Comparison of ENCODE assay signal across 8 mouse cellular contexts in the genomic region with DNA sequence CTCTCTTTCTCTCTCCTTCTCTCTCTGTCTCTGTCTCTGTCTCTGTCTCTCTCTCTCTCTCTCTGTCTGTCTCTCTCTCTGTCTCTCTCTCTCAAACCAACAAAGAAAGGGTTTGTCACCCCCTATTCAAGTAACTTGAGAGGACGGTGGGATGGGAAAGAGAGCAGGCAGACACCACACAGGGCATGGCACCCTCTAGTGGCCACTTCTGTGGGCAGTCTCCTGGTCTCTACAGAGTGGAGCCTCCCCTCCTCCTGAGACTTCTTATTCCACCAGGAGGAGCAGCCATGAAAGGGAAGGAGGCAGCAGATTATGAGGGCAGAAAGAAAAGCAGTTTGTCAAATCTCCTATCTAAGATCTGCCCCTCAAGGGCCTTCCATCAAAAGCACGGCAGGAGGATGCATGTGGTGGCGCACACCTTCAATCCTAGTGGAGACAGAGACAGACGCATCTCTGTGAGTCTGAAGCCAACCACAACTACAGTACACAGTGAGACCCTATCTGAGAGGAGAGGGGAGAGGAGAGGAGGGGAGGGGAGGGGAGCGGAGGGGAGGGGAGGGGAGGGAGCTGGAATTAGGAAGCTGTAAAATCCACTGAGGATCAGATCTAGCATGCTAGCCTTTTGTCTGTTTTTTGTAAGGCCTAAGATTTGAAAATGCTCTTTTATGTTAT.
DNase-seq lines count a peak whose midpoint lies in the region; ATAC-seq and TF ChIP-seq lines count a peak whose summit lies in the region.

No protein-coding gene starts in this region.

- no peaks in the 10 kb centered on the region for H3K36me3 ChIP-seq in ES-Bruce4 (ENCODE audit: control insufficient read depth, insufficient read depth, low read length, poor library complexity, severe bottlenecking)
- H3K36me3 ChIP-seq in heart, postnatal 0 days (replicated peaks; ENCODE audit: control insufficient read depth, insufficient read depth, low read length) = peaks cover 6% of the 10 kb centered on the region; the same call in 1 of the 2 replicates

- H3K27ac ChIP-seq in ES-Bruce4 (ENCODE audit: insufficient read depth, low read length) = no peak overlapping the region
- no peak overlapping the region for H3K27ac ChIP-seq in embryonic fibroblast, embryonic 13.5 days (ENCODE audit: insufficient read depth, low read length)
- H3K27ac ChIP-seq in heart, postnatal 0 days (ENCODE audit: low read depth) = no peak overlapping the region

- H3K4me2 ChIP-seq in heart, postnatal 0 days (ENCODE audit: low read depth, low read length) = no peak overlapping the region

- DNase-seq in adrenal gland, postnatal 25 days = peak; percentile 71
- DNase-seq in heart, postnatal 0 days (ENCODE audit: low spot score) = peak; percentile 64
- peak; percentile 72 to 86 for DNase-seq in kidney, postnatal 25 days
- peak; percentile 57 for DNase-seq in lung, adult 2 months
- DNase-seq in ovary, adult 18-20 months (ENCODE audit: low spot score) = peak; percentile 48
- DNase-seq in urinary bladder, postnatal 25 days (ENCODE audit: low spot score) = peak; percentile 56

- TF ChIP-seq POLR2A in ES-Bruce4 (IDR thresholded peaks at IDR 0.05; ENCODE audit: insufficient read depth, low read length) = no peak
- TF ChIP-seq POLR2A in embryonic fibroblast, embryonic 13.5 days (IDR thresholded peaks at IDR 0.05; ENCODE audit: low read depth, low read length) = no peak
- TF ChIP-seq POLR2A in lung, adult 2 months (IDR thresholded peaks at IDR 0.05; ENCODE audit: borderline replicate concordance, extremely low read depth, low read depth, low read length) = no peak

- H3K9ac ChIP-seq in ES-Bruce4 (ENCODE audit: low read depth, poor library complexity, severe bottlenecking) = no peak overlapping the region
- no peak overlapping the region for H3K9ac ChIP-seq in heart, postnatal 0 days (replicated peaks; ENCODE audit: low read depth, low read length)

- H3K27me3 ChIP-seq in ES-Bruce4 (ENCODE audit: control insufficient read depth, insufficient read depth, low read length, poor library complexity, severe bottlenecking) = no peaks in the 10 kb centered on the region
- no peaks in the 10 kb centered on the region for H3K27me3 ChIP-seq in heart, postnatal 0 days (ENCODE audit: control insufficient read depth, insufficient read depth, low read length)

- TF ChIP-seq EP300 in ES-Bruce4 (IDR thresholded peaks at IDR 0.05; ENCODE audit: insufficient read depth, low read depth, low read length) = no peak
- TF ChIP-seq EP300 in heart, postnatal 0 days (IDR thresholded peaks at IDR 0.05; ENCODE audit: low read depth) = no peak

- peak; percentile 89 for TF ChIP-seq CTCF in ES-Bruce4 (IDR thresholded peaks at IDR 0.05; ENCODE audit: low read depth, low read length)
- TF ChIP-seq CTCF in embryonic fibroblast, embryonic 13.5 days (IDR thresholded peaks at IDR 0.05; ENCODE audit: borderline replicate concordance, insufficient read depth, low read length) = peak; percentile 86
- peak; percentile 90 for TF ChIP-seq CTCF in heart, postnatal 0 days (IDR thresholded peaks at IDR 0.05; ENCODE audit: low read depth)
- TF ChIP-seq CTCF in lung, adult 2 months (IDR thresholded peaks at IDR 0.05; ENCODE audit: insufficient read depth, low read length) = peak; percentile 81

- H3K4me1 ChIP-seq in ES-Bruce4 (ENCODE audit: control insufficient read depth, insufficient read depth, low read length) = peaks cover 3% of the 10 kb centered on the region
- H3K4me1 ChIP-seq in embryonic fibroblast, embryonic 13.5 days (ENCODE audit: control insufficient read depth, insufficient read depth, low read length) = no peaks in the 10 kb centered on the region
- peaks cover 20% of the 10 kb centered on the region for H3K4me1 ChIP-seq in heart, postnatal 0 days (ENCODE audit: control insufficient read depth, insufficient read depth)
- H3K4me1 ChIP-seq in lung, adult 2 months (ENCODE audit: control insufficient read depth, insufficient read depth, low read length) = no peaks in the 10 kb centered on the region

- no peaks in the 10 kb centered on the region for H3K9me3 ChIP-seq in ES-Bruce4 (replicated peaks; ENCODE audit: control insufficient read depth, insufficient read depth, low read length, poor library complexity, severe bottlenecking)
- no peaks in the 10 kb centered on the region for H3K9me3 ChIP-seq in heart, postnatal 0 days (replicated peaks; ENCODE audit: control insufficient read depth, low read length)

- H3K4me3 ChIP-seq in ES-Bruce4 (ENCODE audit: low read depth, low read length) = no peak overlapping the region
- H3K4me3 ChIP-seq in embryonic fibroblast, embryonic 13.5 days (ENCODE audit: insufficient read depth, low read length) = no peak overlapping the region
- H3K4me3 ChIP-seq in heart, postnatal 0 days (ENCODE audit: low read depth, low read length) = no peak overlapping the region
- H3K4me3 ChIP-seq in lung, adult 2 months (replicated peaks; ENCODE audit: extremely low read depth, low read depth, low read length) = no peak overlapping the region

- 56% methylated on average over 4 of the region's 5 CpGs for WGBS in heart, postnatal 0 days
- 59% methylated on average over 5 of the region's 5 CpGs for WGBS in lung, adult 2 months

- ATAC-seq in heart, postnatal 0 days (ENCODE audit: insufficient read depth, low read depth) = peak; percentile 64
